Mouse (Mus musculus) heart, embryonic 15.5 days (tissue): Measurements from ENCODE around the gene Kcns1. TPM values are rescaled to one million over a fixed set of nuclear protein-coding genes. Genes with fewer than 3 reads are reported as not detected.

ENCODE experiments used
- ATAC-seq: fragments of 200-750 bp; cut with Nextera tagmentation; replicated peaks from 2 replicates; pipeline ENCODE4 v1.8.0; 2017; ENCODE audit warnings: low read depth, moderate TSS enrichment; ENCODE audit not compliant: insufficient number of reproducible peaks, insufficient read depth, low FRiP score
- H3K27ac ChIP-seq: fragments of 300-500 bp; sonication (generic); 2 replicates; pipeline ENCODE4 v1.5.1; 2015; ENCODE audit warnings: mild to moderate bottlenecking, inconsistent platforms
- H3K27me3 ChIP-seq: fragments of 300-500 bp; sonication (generic); 2 replicates; pipeline ENCODE4 v1.6.1; 2015; ENCODE audit warnings: inconsistent platforms
- H3K36me3 ChIP-seq: fragments of 300-500 bp; sonication (generic); 2 replicates; pipeline ENCODE4 v1.6.1; 2015; ENCODE audit warnings: mild to moderate bottlenecking, inconsistent platforms
- H3K4me1 ChIP-seq: fragments of 300-500 bp; sonication (generic); replicated peaks from 2 replicates; pipeline ENCODE4 v1.6.1; 2015; ENCODE audit warnings: inconsistent platforms
- H3K4me2 ChIP-seq: fragments of 300-500 bp; sonication (generic); 2 replicates; pipeline ENCODE4 v1.6.1; 2015; ENCODE audit warnings: inconsistent platforms, mild to moderate bottlenecking, moderate library complexity
- H3K4me3 ChIP-seq: fragments of 300-500 bp; sonication (generic); 2 replicates; pipeline ENCODE4 v1.5.1; 2015; ENCODE audit warnings: mild to moderate bottlenecking, inconsistent platforms
- H3K9ac ChIP-seq: fragments of 300-500 bp; sonication (generic); 2 replicates; pipeline ENCODE4 v1.6.1; 2015; ENCODE audit warnings: mild to moderate bottlenecking, inconsistent platforms
- H3K9me3 ChIP-seq: fragments of 300-500 bp; sonication (generic); replicated peaks from 2 replicates; pipeline ENCODE4 v1.6.1; 2016; ENCODE audit warnings: inconsistent platforms
- WGBS: fragments of 180-500 bp; shearing (Covaris S2); methylation state at CpG from one replicate; pipeline ENCODE4 v1.1.7; 2015; ENCODE audit warnings: mixed read lengths; 5-methylcytosine and 5-hydroxymethylcytosine counted together
- polyA plus RNA-seq: library from polyadenylated mRNA; unstranded; fragments of >200 nt; fragmentation: Nextera tagmentation; extraction: Ambion mirVana; gene quantifications from 2 replicates; pipeline ENCODE4 v1.2.1, GENCODE M21; 2015

Gene Kcns1
- polyA plus RNA-seq, 1 experiment from 2014 or later, result 0.24 TPM

- no peak within 1 kb of the TSS for H3K4me2 ChIP-seq
- H3K36me3 ChIP-seq, result no peaks in the 10 kb centered on the region
- ATAC-seq, result no peak
- H3K4me3 ChIP-seq, result no peak within 1 kb of the TSS
- no peak within 1 kb of the TSS for H3K9ac ChIP-seq
- H3K27ac ChIP-seq, result no peak within 1 kb of the TSS
- H3K9me3 ChIP-seq, result no peaks in the 10 kb centered on the region
- no peaks in the 10 kb centered on the region for H3K27me3 ChIP-seq
- H3K4me1 ChIP-seq, result no peaks in the 10 kb centered on the region
- 82% methylated on average over 6 of the region's 6 CpGs for WGBS
Measured at GRCm38 (mm10) chr2:164190576-164190975, 19.7 kb upstream of the Kcns1 start, which contains the start of gene Wfdc12. TSS of gene Wfdc12 (minus strand) at chr2:164190608.

GRCm38 (mm10) chr2:164188722-164189121 lies 17.8 kb upstream of the Kcns1 start:
- H3K36me3 ChIP-seq, result no peaks in the 10 kb centered on the region
- no peak overlapping the region for H3K9ac ChIP-seq
- H3K4me2 ChIP-seq, result no peak overlapping the region
- H3K4me3 ChIP-seq, result no peak overlapping the region
- WGBS, result 26% methylated on average over 5 of the region's 5 CpGs
- no peaks in the 10 kb centered on the region for H3K9me3 ChIP-seq
- no peak for ATAC-seq
- H3K27ac ChIP-seq, result no peak overlapping the region
- H3K4me1 ChIP-seq, result no peaks in the 10 kb centered on the region
- peaks cover 6% of the 10 kb centered on the region; the same call in 1 of the 2 replicates for H3K27me3 ChIP-seq

- ATAC-seq, result no peak
- no peaks in the 10 kb centered on the region for H3K4me1 ChIP-seq
- H3K9me3 ChIP-seq, result no peaks in the 10 kb centered on the region
- peaks cover 7% of the 10 kb centered on the region; the same call in 1 of the 2 replicates for H3K27me3 ChIP-seq
- no peak overlapping the region for H3K27ac ChIP-seq
- no peaks in the 10 kb centered on the region for H3K36me3 ChIP-seq
- H3K4me3 ChIP-seq, result no peak overlapping the region
- no peak overlapping the region for H3K4me2 ChIP-seq
- no peak overlapping the region for H3K9ac ChIP-seq
- 39% methylated on average over 9 of the region's 9 CpGs for WGBS
Measured at GRCm38 (mm10) chr2:164184145-164184719, 13.3 kb upstream of the Kcns1 start.

- Histone ChIP-seq H3K4me3 (no peak overlapping the region), H3K4me2 (no peak overlapping the region), H3K27ac (no peak overlapping the region), H3K9me3 (no peaks in the 10 kb centered on the region), H3K9ac (no peak overlapping the region), H3K27me3 (peaks cover 11% of the 10 kb centered on the region; the same call in 1 of the 2 replicates), H3K4me1 (no peaks in the 10 kb centered on the region), H3K36me3 (no peaks in the 10 kb centered on the region)
- ATAC-seq, result no peak
- WGBS, result 68% methylated on average over 9 of the region's 9 CpGs
Measured at GRCm38 (mm10) chr2:164183340-164183739, 12.4 kb upstream of the Kcns1 start.

GRCm38 (mm10) chr2:164182692-164183255 lies 11.9 kb upstream of the Kcns1 start, which contains the start of gene Wfdc5:
TSS of gene Wfdc5 (minus strand) at chr2:164182742.
- Histone ChIP-seq H3K4me1 (no peaks in the 10 kb centered on the region), H3K9me3 (no peaks in the 10 kb centered on the region), H3K36me3 (no peaks in the 10 kb centered on the region), H3K4me3 (no peak within 1 kb of the TSS), H3K9ac (no peak within 1 kb of the TSS), H3K27me3 (peaks cover 17% of the 10 kb centered on the region), H3K4me2 (no peak within 1 kb of the TSS), H3K27ac (no peak within 1 kb of the TSS)
- 71% methylated on average over 7 of the region's 7 CpGs for WGBS
- ATAC-seq, result no peak

- ATAC-seq, result no peak
- WGBS, result 78% methylated on average over 4 of the region's 4 CpGs
- no peak overlapping the region for H3K27ac ChIP-seq
Measured at GRCm38 (mm10) chr2:164180770-164181169, 9.9 kb upstream of the Kcns1 start.

GRCm38 (mm10) chr2:164180124-164180523 lies 9.2 kb upstream of the Kcns1 start:
- peaks cover 24% of the 10 kb centered on the region for H3K27me3 ChIP-seq
- WGBS, result 43% methylated on average over 3 of the region's 3 CpGs
- H3K9me3 ChIP-seq, result no peaks in the 10 kb centered on the region
- no peak overlapping the region for H3K9ac ChIP-seq
- no peaks in the 10 kb centered on the region for H3K36me3 ChIP-seq
- no peak overlapping the region for H3K27ac ChIP-seq
- no peak overlapping the region for H3K4me2 ChIP-seq
- ATAC-seq, result no peak
- no peak overlapping the region for H3K4me3 ChIP-seq
- H3K4me1 ChIP-seq, result no peaks in the 10 kb centered on the region

More at GRCm38 (mm10) chr2:164180770-164181169, 9.9 kb upstream of the Kcns1 start:
- no peak overlapping the region for H3K4me2 ChIP-seq
- H3K27me3 ChIP-seq, result peaks cover 24% of the 10 kb centered on the region
- H3K4me1 ChIP-seq, result no peaks in the 10 kb centered on the region
- no peak overlapping the region for H3K9ac ChIP-seq
- H3K36me3 ChIP-seq, result no peaks in the 10 kb centered on the region
- no peak overlapping the region for H3K4me3 ChIP-seq
- H3K9me3 ChIP-seq, result no peaks in the 10 kb centered on the region

- Histone ChIP-seq H3K9me3 (no peaks in the 10 kb centered on the region), H3K27ac (no peak overlapping the region), H3K4me2 (no peak overlapping the region), H3K4me1 (peaks cover 9% of the 10 kb centered on the region; the same call in 1 of the 2 replicates), H3K36me3 (no peaks in the 10 kb centered on the region), H3K4me3 (no peak overlapping the region), H3K27me3 (peaks cover 17% of the 10 kb centered on the region), H3K9ac (no peak overlapping the region)
- no peak for ATAC-seq
- WGBS, result 71% methylated on average over 5 of the region's 5 CpGs
Measured at GRCm38 (mm10) chr2:164177831-164178230, 6.9 kb upstream of the Kcns1 start.

- peaks cover 34% of the 10 kb centered on the region for H3K27me3 ChIP-seq
- peaks cover 18% of the 10 kb centered on the region for H3K4me1 ChIP-seq
- WGBS, result 75% methylated on average over 3 of the region's 3 CpGs
- no peak overlapping the region for H3K27ac ChIP-seq
- no peak overlapping the region for H3K9ac ChIP-seq
- H3K4me2 ChIP-seq, result no peak overlapping the region
- H3K36me3 ChIP-seq, result no peaks in the 10 kb centered on the region
- no peak overlapping the region for H3K4me3 ChIP-seq
- H3K9me3 ChIP-seq, result no peaks in the 10 kb centered on the region
- no peak for ATAC-seq
Measured at GRCm38 (mm10) chr2:164175850-164176249, 4.9 kb upstream of the Kcns1 start.

GRCm38 (mm10) chr2:164174649-164175395 lies 3.9 kb upstream of the Kcns1 start:
- no peaks in the 10 kb centered on the region for H3K9me3 ChIP-seq
- no peak overlapping the region for H3K27ac ChIP-seq
- WGBS, result 69% methylated on average over 8 of the region's 8 CpGs
- peaks cover 22% of the 10 kb centered on the region for H3K4me1 ChIP-seq
- H3K4me3 ChIP-seq, result no peak overlapping the region
- no peak overlapping the region for H3K4me2 ChIP-seq
- ATAC-seq, result no peak
- peaks cover 44% of the 10 kb centered on the region for H3K27me3 ChIP-seq
- no peak overlapping the region for H3K9ac ChIP-seq
- no peaks in the 10 kb centered on the region for H3K36me3 ChIP-seq

GRCm38 (mm10) chr2:164173394-164173793 lies 2.5 kb upstream of the Kcns1 start:
- no peak overlapping the region for H3K4me3 ChIP-seq
- H3K9ac ChIP-seq, result no peak overlapping the region
- no peaks in the 10 kb centered on the region for H3K36me3 ChIP-seq
- peaks cover 54% of the 10 kb centered on the region for H3K27me3 ChIP-seq
- WGBS, result 31% methylated on average over 3 of the region's 3 CpGs
- H3K4me1 ChIP-seq, result peaks cover 25% of the 10 kb centered on the region
- no peak overlapping the region for H3K4me2 ChIP-seq
- no peaks in the 10 kb centered on the region for H3K9me3 ChIP-seq
- no peak overlapping the region for H3K27ac ChIP-seq
- no peak for ATAC-seq
